Mouse (Mus musculus) cerebellum, adult 11-12 months (tissue): Measurements from ENCODE around the gene Phf3.
"Not testable (repeated sequence)": the region's sequence is repeated elsewhere in the genome, so short reads cannot be mapped to it uniquely, and the experiment has no call there.

Source experiments
- DNase-seq: peaks from one replicate; pipeline ENCODE4 v3.0.0; 2022

Phf3 gene

DNA sequence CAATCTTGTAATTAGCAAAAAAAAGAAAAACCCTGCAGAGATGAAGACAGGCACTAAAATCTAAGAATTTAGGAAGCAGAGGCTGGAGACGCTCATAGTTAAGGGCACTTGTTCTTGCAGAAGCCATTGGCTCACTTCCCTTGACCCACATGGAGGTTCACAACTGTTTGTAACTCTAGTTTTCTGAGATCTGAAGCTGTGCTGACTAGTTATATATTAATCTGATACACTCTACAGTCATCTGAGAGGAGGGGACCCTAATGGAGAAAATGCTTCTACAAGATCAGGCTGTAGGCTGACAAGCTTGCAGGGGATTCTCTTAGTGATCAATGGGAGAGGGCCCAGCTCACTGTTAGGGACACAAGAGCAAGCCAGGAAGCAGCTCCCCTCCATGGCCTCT, 58.1 kb downstream of the Phf3 start:
- no peak for DNase-seq

DNA sequence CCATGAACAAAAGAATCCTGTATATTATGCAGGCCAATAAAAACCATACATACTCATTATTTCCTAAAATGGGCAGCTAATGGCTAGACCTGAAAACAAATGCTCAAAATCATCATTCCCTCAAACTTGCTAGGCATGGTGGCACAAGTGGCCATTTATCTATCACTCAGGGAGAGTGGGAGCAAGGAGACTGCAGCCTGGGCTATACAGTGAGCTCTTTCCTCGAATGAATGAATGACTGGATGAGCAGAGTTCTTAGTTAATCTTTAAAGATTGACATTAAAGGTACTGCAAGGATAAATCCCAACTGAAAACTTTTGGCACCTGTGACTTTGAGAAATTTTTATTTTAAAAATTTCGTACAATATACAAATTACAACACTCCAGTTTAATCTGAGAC, 58.7 kb downstream of the Phf3 start:
- DNase-seq, result no peak

DNA sequence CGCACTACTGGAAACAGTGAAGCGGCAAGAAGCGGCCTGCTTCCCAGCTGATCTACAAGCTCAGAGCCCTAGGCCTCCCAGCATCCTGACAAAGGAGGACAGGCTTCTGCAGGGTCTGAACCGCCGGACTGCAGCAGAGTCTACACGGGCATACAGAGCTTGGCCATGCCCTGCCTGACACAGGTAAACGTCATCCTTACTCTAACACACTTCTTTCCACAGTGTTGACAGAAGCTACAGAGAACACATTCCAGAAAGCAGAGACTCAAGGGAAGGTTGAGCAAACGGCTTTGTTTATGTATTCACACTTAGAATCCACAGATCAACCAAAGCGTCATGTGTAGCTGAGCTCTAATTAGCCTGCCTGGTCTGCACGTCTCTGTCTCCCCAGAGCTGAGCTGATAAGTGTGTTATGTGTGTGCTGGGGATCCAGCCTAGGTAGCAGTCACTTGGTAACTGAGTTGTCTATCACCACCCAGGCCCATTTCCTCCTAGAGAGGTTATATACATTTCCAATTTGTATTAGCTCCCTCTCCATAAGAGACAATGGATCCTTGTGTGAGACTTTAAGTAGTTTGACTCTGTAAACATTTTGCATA, 65.5 kb downstream of the Phf3 start:
- no peak for DNase-seq

DNA sequence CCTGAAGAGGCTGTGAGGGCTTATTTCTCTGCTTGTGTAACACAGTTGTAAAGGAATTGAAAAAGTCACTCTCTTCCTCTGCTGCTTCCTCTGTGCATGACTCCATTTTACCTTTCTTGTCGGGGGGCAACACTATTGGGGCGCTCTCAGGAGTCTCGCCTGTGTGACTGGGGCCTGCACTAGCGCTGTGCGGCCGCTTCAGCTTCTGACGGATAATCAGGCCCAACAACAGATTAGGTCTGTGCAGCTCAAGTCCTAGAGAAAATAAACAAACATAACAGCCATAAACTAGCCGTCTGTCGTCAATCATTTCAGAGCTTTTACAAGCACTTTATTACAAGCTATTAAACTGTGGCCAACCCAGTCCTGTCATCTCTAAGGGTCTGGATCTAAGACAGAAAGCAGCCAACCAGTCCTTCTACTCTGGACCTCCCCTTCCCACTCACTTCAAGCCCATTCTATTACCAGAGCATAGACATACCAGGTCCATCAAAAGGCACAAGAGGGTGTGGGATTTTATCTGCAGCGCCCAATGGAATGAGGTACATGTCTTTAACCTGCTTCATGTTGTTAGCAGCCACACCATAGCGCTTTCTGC, 67.9 kb downstream of the Phf3 start:
- DNase-seq, result no peak

DNA sequence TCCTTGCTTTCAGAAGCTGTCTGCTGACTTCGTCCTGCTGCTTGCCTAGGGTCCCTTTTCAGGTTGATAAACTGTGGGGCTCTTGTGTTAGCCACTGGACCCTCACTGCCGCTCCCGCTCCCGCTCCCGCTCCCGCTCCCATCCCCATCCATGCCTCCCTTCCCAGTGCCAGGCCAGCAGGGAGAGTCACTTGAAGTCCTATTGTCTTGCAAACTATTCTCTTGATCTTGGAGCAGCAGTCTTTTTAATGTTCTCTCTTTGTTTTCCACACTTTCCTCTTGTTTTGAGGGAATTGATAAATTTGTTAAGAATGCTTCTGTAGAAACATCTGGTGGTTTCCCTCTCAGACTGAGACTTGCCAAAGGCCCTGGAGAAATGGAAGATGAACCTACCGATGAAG, 68.8 kb downstream of the Phf3 start:
- no peak for DNase-seq

DNA sequence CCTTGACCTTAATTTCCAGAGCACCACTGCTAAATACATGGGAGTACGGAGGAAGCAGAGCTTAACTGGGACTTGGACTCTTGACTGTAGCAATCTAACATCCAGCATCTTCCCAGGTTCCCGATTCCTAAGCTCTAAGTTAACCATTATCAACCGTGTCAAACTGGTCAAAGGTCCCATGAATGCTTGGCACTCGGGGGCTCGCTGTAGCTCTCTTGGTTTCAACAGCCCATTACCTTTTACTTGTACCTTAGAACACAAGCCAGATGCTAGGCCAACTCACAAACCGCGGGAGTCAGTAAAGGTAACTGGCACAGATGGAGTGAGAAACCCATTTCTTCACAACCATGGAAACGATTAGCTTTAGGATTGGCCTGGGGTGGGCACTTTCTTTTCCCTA, 71.8 kb downstream of the Phf3 start:
- no peak for DNase-seq

DNA sequence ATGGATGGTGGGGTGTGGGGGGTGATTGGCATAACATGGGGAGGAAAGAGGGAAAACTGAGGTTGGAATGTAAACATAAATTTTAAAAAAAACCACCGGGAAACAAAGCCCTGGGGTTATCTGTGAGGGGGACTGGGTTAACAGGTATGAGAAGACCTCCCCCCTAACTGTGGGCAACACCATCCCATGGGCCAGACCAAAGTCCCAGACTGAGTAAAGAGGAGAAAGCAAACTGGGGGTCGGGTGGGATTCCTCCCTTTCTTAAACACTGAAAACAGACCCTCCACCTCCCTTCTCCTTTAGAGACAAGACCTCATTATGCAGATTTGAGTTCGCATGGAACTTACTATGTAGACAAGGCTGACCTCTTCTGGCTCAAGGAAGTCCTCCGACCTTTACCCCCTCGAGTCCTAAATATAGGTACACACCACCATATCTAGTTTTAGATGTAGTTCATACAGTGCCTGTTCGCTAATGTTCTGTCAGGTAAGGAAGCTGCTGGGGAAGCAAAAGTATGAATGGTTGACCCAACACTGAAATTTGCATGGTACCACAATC, 74.4 kb downstream of the Phf3 start:
- no peak for DNase-seq

DNA sequence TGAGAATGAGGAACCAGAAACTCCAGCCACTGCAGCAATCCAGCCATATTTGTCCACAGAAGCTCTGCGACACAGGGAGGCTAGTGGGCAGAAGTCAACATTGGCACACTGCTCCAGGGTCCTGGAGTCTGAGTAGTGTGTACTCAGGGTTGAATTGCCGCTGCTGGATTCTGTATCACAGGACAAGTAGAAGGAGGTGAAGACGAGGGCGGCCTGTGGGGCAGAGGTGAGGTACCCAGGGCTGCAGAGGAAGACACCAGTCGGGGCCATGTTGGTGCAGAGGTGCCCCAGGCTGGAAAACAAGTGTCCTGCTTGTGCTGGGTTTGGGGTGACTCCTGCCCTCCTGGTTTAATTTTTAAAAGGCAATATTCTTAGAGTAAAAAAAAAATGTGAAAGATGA, 79.1 kb downstream of the Phf3 start:
- DNase-seq, result no peak

DNA sequence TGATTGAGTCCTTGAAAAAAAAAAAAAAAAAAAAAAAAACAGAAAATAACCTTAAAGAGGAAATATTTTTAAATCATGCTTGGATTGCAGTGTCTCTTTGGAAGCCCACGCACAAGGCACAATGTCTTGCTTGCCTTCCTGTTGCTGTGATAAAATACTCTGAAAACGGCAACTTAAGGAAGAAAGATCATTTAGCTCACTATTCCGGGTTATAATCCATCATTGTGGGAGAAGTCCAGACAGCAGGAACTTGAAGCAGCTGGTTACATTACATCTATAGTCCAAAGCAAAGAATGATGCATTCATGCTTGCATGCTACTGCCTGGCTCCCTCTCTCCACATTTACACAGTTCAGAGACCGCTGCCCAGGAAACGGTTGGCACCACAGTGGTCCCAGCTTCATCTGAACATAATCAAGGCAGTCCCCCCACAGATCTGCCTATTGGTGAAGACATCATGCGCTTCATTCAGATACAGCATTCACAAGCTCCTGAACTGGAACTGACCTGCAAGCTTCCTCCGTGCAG, 80.3 kb downstream of the Phf3 start:
- DNase-seq, result no peak

DNA sequence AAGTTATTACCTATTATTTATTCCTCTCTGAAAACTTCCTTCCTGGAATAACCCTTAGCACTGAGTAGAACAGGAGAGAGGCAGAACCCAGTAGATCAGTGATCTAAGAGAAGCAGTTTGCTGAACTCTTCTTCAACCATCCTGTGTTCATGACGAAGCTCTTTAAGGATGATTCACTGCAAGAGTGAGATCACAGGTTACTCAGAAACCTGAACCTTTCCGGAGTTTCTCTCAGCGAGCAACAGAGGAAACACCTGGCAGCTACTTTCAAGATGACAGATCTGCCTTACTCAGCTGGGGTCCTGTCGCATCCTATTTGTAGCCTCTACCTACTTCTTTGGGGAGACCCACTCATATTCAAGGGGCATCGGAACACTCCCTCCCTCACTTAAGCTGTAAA, 80.8 kb downstream of the Phf3 start:
- DNase-seq, result no peak

DNA sequence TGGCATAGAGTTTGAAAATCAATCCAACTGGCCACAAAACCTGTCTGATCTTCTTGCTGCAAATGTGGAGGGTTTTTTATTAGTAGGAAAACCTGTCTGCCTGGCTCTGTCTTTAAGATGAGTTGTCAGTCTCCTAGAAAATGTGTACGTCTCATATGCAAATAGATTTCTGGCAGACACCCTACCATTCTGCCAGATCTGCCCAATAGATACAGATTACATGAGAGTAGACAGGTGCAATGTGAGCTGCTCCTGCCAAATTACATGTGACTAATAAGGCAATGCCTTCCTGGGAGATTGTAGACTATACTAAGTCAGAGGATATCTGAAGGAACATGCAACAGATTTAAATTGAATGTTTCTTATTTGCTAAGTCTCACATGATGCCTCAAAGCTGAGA, 83.5 kb downstream of the Phf3 start:
- DNase-seq, result no peak

DNA sequence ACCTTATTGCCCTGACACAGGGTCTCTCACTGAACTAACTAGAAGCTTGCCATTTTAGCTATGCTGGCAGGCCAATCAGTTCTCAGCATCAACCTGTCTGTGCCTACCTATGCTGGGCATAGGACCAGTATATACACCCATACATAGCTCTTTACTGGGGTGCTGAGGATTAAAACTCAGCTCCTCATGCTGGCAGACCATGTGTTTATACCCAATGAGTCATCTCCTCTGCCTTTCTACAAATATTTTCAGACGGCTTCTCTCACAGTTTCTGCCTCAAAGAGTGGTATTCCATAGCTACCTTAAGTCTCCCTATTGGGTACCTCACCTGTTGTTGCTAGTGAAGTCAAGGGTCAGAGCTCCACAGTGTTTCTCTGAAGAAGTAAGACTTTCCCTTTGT, 84.0 kb downstream of the Phf3 start:
- DNase-seq, result no peak

DNA sequence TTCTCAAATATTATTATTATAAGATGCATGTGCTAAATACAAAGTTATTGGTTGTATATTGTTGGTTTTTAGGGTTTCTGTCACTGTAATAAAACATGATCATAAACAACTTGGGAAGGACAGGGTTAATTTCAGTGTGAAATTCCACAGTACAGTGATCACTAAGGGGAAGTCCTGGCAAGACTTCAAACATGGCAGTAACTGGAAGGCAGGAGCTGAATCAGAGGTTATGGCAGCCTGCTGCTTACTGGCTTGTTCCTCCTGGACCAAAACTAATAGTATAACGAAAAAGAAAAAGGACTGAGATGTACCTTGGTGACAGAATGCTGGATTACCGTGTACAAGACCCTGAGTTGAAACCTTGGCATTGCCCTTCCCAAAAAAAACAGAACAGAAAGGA, 84.7 kb downstream of the Phf3 start:
- DNase-seq, result no peak

DNA sequence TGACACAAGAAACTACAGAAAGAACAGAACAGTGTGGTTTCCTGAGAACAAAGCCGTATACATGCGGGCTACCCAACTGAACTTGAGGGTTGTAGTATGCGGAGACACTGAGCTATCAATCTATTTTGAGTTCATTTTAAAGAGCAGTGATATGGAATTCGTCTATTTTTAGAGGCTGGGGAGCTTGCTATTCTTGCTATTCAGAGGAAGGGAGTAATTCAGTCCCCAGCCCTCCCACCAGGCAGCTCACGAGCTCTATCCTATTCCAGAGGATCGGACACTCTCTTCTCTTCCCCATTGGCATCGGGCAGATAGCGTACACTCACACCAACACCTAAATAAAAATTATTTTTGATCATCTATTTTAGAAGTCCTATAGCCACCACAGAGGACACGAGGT, 87.1 kb downstream of the Phf3 start:
- no peak for DNase-seq

DNA sequence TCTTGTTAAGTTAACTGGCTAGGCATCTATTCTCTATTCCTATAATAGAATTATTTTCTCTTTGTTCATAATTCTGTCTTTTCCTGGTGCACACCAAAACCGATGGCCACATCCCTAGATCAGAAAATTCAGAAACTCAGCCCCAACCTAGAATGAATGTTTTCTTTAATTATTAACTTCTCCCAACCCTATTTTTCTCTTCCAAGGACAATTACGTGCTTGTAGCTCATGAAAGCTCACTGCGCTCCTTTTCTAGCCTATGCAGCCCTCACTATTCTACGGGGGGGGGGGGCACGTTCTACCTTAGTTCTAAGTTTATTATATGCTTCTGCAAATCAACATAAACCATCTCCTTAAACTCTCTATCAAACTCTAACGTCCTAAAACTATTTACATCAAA, 90.0 kb downstream of the Phf3 start:
- no peak for DNase-seq

DNA sequence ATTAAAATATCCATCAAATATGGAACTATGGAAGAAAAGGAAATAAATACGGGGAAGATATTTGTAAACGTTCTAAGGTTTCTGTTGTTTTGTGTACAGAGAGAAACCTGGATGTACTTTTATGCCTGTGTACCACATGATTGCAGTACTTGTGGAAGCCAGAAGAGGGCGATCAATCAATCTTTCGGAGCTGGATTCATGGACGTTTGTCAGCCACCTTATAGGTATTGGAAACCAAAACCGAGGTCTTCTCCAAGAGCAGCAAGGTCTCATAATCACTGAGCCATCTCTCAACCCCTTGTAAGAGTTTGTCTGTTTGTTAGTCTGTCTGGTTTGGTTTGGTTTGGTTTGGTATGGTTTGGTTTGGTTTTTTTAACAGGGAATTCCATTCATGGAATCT, 93.4 kb downstream of the Phf3 start:
- DNase-seq, result no peak

DNA sequence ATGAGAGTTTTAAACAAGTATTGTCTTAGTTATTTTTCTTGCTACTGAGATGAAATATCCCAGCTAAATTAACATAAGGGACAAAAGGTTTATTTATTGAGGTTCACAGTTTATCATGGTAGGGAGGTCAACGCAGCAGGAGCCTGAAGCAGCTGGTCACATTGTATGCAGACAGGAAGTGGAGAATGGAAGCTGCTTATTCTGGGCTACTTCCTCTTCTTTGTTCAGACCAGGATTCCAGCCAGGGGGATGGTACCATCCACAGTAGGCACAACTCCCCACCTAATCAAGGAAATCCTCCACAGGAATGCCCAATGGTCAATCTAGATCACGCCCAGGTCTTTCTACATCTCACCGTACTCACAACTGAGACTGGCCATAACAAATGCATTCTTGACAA, 94.2 kb downstream of the Phf3 start:
- no peak for DNase-seq

DNA sequence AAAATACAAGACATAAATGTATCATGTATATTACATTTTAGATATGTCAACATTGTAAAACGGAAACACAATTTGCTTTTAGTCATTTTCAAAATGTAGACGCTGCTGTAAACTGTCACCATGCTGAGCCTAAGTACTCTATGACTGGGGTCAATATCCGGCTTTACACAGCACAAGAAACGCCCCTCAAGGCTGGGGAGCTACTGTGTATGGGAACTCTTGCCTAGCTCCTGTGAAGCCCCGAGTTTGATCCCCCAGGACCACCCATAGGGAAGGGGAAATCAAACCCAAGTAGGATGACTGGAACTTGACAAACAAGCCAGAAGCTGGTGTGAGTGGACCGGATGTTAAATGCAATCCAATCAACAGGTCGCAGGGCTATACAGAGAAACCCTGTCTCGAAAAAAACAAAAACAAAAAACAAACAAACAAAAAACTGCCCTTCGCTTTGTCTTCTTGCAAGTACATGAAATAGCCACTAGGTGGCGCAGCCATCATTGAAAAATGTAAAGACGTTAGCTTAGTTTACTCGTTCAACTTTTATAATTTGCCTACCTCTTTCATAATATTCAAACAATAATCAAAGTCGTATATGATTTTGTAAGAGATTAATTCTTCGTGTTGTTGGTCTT, 95.2 kb downstream of the Phf3 start:
- no peak for DNase-seq

DNA sequence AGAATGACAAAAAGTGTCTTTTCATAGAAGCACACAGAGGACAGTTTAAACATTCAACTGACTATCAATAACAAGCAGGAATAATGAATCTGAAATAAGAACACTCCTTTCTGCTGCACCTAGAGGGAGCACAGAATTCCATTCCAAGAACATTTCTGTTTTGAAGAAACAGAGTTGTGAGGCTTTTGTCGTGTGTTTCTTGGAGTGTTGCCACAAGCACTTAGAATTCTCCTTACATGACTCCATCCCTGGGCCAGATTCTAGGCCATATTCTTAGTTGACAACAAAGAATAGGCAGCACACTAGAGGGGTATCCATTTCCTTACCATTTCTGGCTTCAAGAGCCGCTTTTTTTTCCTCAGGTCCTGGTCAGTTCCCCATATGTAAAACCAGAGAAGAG, 97.5 kb downstream of the Phf3 start:
- DNase-seq, result no peak

DNA sequence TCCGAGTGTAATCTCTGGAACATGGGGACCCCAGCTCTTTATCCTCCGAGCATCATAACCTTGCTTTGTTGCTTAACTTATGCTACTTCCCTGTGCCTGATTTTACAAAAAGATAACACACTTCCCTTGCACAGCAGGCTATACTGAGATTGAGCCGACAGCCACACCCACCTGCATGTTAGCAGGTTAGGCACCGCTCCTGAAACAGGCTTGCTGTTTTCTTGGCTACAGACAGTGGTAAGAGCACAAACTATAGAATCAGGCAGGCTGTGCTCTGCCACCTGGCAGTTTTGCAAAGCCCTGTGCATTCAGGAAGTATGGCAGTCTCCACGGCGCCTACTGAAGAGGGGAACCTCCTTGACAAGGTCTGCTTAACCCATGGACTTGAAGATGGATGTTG, 100.1 kb downstream of the Phf3 start:
- no peak for DNase-seq

DNA sequence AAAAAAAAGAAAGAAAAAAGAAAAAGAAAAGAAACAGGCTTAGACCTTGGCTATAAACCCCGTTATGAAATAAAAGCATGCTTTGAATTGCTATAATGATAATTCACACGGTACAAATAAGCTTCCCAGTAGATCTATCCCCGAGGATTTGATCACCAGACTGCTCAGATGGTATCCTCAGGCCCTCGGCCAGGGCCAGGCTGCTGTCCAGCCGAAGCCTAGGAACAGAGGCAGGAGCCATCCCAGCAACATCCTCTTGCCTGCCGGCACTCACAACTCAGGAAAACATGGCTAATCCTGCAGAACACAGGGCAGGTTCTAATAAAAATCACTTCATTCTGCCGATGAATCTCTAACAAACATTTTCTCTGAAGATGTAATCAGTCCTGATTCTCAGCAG, 100.9 kb downstream of the Phf3 start:
- no peak for DNase-seq

DNA sequence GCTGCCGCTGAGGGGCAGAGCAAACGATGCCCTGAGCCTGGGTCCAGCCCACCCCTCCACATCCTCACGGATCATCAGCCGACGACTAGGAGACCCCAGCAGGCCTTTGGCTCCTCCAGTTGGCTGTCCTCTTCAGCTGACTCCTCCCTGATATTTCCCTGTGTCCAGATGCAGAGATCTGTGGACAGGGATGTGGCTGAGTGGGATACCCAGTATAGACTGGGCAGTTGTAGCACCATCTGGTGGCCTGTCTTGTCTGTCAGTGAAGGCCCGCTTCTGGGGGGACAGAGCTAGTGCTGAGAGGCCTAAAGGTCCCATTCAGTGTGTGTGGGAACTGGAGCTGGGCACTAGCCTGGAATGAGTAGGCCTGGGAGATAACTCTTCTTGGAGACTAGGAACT, 101.9 kb downstream of the Phf3 start:
- no peak for DNase-seq

DNA sequence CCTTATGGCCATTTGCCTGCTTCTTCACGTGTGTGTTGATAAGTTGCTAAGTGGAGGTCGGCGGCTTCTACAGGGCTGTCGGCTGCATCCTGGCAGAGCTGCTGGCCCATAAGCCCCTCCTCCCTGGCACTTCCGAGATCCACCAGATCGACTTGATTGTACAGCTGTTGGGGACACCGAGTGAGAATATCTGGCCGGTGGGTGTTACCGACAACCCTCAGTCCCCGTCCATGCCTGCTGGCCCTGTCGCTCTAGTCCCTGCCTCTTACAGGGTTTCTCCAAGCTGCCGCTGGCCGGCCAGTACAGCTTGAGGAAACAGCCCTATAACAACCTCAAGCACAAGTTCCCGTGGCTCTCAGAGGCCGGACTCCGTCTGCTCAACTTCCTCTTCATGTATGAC, 103.1 kb downstream of the Phf3 start:
- DNase-seq, result not testable (repeated sequence)

DNA sequence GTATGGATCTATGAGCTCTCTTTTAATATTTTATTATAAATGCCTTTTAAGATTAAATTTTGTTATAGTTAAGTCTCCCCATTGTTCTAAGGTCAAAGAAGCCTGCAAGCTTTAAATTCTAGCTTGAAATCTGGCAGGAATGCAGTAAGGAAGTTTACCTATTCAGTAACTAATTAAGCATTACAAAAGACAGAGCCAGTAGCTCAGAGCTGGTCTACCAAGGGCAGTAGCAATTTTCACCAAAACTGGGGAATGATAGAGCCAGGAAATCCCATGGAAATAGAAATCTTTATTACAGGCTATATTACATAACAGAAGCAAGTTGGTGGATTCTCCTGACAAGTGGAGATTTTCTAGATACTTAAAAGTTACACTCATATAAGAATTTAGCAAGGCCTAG, 116.9 kb downstream of the Phf3 start:
- DNase-seq, result no peak
